Mouse (Mus musculus) lung, postnatal 10 days (tissue): ENCODE measurements around the gene Sdc4.
A peak's percentile ranks its signal among the peaks of the same experiment; 100 is the strongest.

Experiments
- DNase-seq: peaks from one replicate; pipeline ENCODE4 v3.0.0; 2021

Gene Sdc4

DNA sequence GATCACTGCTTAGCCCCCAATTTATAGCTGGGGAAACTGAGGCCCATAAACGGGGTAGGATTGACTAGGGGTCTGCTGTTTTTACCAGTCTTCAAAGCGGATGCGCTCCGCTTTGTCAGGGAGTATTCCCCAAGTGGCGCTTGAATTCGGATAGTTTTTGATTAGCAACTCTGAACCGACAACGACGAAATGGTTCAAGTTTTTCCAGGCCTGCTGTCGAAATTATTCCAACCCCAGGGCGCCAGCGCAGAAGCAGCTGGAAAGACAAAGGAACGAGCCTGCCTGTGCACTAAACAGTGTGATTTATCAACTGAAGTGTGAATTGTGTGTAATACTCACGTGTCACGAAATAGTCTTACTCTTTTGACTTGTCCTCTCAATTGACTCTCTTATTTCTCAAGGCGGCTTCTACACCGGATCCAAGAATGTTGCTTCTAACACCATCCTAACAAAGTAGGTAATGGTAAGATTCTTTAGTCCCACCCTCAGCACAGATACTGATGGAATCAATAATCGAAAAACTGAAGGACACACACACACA, at the start of gene Sdc4:
Gene Sdc4 (minus strand): TSS at position 428 of the 541 bp plus-strand sequence.
- no peak for DNase-seq

DNA sequence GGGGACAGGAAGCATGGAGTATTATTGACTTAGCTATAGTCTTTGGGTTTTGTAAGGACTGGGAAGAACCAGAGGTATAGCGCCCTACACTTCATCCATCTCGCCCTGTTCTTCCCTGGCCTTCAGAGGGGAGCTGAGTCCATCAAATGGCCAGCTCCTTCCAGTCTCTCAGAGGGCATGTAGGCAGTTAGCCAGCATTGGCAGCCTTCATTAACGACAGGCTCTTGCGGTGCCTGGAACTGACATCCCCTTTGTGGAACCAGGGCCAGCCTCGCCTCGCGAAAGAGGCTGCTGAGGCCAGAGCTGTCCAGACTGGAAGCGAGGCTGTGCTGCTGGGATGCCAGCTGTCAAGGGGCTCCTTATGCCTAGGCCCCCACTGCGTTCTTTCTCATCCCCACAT, 44.1 kb upstream of the Sdc4 start:
- no peak for DNase-seq

DNA sequence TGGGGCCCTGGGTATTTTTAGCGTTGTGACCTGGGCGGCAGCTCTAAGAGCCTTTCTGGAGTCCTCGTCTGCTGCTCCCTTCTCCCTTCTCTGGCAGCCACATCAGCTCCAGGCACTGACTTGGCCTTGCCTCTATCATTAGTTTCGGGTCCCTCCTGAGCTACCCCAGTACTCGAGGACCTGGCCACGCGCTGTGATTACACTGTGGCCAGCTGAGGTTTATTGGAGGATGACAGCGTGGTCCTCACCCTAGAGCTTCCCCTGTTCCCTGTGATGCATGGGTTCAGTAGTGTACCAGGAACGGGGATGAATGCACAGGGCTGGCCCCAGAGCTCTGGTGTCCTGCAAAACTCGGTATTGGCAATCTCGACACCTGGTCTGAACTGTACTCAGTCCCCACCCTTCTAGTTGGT, 43.4 kb upstream of the Sdc4 start:
- no peak for DNase-seq

- DNase-seq = peak; percentile 68
Measured at GRCm38 (mm10) chr2:164486258-164487114, 42.8 kb upstream of the Sdc4 start.

DNA sequence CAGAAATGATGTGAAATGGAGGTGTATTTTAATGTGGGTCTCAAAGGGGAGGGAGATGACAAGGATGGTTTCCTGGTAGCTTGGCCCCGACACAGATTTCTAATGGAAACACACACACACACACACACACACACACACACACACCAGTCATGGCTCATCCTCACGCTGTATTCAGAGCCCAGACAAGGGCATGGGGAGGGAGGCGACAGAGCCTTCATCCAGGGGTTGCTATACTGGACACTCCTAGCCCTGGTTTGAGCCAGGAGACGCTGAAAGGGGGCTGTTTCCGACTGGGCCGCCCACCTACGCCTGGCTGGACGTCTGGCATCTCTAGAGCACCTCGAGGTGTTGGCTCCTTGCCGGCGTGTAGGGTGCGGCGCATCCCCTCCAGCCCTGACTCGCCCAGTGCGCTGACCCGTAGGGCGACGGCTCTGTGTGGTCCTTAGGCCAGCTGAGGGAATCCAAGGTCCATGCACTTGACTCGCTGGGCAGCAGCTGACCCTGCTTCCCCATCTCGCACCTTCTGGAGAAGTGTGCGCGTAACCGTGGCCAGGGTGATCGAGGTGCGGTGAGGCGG, 42.1 kb upstream of the Sdc4 start, which contains the start of gene Dbndd2:
Gene Dbndd2 (plus strand): TSS at position 426 of the 577 bp plus-strand sequence.
- peak; percentile 68 for DNase-seq

DNA sequence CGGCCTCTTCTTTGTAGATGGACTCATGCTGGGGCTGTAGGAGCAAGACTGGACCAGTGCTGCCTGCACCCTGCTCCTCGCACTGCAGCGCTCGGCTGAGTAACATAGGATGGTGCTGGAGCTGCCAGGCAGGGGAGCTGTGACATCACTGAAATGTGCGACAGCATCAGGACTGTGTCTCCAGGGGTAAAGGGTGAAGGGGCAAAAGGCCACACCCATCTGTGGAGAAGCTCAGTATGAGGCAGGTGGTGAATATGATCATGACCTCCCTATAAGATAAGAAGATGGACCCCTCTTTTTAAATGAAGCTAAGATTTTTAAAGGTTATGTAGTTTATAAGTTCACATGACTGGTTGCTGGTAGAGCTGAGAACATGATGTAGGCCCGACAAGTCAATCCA, 29.9 kb upstream of the Sdc4 start, which contains the start of gene Trp53tg5:
Gene Trp53tg5 (minus strand): TSS at position 101 of the 400 bp plus-strand sequence.
- no peak for DNase-seq

DNA sequence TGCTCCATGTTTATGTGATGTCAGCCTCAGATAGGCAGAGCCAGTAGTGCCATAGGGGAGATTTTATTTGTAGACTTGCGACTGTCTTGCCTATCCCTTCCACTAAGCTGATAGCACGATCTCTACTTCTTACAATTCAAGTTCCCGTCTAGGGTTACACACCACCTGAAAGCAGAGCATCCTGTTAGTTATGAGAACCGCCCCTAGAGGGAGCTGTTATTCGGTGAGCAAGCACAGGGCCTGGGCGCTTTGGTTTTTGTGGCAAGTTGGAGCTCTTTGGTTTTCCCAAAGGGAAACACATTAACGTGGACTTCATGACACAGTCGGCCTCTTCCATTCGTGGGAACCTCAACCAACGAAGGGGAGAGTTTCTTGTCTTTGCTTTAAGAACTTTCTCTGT, 26.6 kb upstream of the Sdc4 start:
- DNase-seq = peak; percentile 81

GRCm38 (mm10) chr2:164466787-164467186, 23.1 kb upstream of the Sdc4 start:
- no peak for DNase-seq

DNA sequence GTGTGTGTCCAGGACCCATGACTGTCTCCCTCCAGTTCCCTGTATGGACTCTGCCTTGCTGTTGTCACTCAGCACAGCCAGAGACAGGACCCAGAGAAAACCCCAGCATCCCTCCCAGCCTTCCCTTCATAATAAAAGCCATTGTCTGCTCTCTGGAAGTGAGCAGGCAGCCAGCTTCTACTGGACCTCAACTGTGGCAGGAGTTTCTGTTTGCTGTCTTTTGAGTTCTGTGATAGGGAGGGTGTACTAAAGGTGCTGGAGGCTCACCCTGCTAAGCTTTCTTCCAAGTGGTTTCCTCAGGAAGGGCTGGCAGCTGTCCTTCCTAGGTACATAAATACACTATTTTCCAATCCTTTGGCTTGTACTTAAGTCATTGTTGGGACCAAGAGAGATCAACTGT, 21.5 kb upstream of the Sdc4 start:
- no peak for DNase-seq

DNA sequence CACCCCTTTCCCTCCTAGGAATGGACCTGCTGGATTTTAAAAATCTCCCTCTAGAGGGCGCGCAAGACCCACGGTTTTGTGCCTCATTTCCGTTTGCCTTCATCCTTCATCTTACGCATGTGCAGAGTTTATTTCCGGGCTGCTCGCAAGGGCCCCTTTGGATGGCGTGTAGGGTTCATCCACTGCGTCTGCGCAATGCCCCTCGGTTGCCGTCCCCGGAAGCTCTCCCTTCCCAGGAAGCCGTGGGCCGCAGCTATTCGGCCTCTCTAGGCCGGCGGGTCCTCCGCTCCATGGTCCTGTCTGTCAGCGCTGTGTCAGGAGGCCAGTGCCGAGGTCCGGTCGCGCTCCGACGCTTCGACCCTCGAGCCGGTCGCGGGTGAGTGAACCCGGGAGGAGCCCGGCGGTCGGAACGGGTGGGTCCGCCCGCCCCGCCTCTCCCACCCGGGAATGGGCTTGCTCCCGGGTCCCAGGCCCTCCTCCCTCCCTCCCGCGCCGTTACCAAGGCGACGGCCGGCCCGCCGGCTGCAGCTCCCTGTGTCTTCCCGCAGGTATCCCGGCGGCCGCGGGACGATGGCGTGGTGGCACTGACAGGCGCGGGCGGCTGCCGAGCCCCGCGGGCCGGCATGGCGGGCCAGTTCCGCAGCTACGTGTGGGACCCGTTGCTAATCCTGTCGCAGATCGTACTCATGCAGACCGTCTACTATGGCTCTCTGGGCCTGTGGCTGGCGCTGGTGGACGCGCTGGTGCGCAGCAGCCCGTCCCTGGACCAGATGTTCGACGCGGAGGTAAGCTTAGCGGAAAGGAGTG, 17.3 kb upstream of the Sdc4 start, which contains the start of gene Gm20458:
Gene Gm20458 (plus strand): TSS at position 223 of the 807 bp plus-strand sequence.
- DNase-seq = peak; percentile 98

- DNase-seq = no peak
Measured at GRCm38 (mm10) chr2:164458535-164458934, 14.8 kb upstream of the Sdc4 start.

DNA sequence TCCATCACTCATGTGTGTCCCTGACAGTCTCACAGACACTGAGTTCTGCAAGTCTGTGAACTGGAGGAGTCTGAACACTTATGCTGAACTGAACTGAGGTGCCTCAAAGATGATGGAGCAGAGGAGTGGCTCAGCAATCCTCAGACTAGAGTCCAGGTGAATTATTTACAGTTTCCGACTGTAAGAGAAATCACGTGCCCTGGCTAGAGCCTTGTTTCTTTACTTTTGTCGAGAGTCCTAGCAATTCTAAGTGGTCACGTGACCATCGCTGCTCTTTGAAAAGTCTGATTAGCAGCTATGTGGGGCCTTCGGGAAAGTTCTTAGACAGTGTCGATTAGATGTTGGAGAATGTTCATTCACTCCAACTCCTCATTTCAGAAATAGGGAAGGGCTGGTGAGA, 14.3 kb upstream of the Sdc4 start:
- peak; percentile 73 for DNase-seq

GRCm38 (mm10) chr2:164456864-164457300, 13.2 kb upstream of the Sdc4 start, which contains the start of gene Sys1:
Gene Sys1 (plus strand): TSS chr2:164456964.
- no peak for DNase-seq

DNA sequence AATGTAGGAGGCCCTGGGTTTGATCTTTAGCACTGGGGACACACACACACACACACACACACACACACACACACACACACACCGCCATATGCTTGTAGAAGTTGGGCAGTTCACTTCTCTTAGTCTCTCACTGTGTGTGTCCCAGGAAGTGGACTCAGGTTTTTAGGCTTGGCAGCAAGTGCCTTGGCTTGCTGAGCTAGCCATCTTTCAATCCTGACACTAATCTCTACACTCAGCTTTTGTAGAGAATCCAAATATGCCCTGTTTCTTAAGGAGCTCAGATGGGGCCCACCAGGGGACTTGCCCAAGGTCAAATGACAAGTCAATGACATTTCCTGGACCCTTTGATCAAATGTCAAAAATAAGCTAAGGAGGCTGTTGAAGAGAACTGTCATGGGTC, 12.7 kb upstream of the Sdc4 start:
- DNase-seq = no peak

DNA sequence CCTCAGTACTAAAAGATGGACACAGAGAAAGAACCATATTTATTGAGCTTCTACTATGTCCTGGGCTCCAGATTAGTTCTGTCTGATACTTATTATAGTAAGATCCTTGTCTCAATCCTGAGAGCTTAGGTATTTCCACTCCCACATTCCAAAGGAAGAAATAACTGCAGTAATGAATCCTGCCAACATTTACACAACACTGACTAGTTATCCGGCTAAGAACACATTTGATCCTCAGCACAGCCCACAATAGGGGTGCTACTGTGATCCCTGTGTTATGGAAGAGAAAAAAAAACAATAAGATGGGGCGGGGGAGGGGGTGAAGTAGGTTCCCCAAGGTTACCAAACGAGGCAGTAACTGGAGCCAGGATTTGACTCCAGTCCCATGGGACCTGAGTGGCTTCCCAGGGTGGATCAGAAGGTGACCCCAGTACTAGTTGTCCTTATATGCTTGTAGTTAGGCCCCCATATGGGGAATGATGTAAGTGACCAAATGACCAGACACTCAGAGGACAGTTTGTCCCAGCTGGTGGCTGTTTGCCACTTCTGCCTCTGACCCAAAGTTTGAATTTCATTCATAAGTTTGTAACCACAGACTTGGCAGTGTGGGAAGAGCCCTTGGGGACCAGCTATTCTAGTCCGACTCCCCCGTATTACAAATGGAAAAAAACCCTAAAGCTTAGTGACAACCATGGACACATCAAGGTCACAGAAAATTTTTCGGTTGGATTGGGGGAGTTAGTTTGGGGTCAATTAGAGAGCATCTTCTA, 11.9 kb upstream of the Sdc4 start:
- peak; percentile 76 for DNase-seq

DNA sequence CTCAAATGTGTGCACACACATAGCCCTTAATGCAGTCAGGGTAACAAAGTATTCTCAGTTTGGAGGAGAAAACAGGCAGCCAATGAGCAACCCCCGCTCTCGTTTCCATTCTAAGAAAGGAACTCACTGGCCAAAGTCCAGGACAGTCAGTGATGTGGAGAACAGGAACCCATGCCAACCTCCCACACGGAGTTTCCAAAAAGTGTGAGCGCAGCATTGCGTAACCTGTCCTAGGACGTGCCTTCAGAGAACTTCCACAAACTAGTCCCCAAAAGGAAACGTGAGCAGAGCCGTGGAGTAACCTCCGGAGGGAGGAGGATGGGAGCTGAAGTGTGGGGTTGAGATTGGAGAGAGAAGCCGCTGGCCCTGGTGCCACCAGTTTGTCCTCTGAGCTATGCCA, 11.2 kb upstream of the Sdc4 start:
- DNase-seq = peak; percentile 92

GRCm38 (mm10) chr2:164453887-164454500, 10.3 kb upstream of the Sdc4 start:
- DNase-seq = no peak

GRCm38 (mm10) chr2:164453047-164453757, 9.5 kb upstream of the Sdc4 start:
- no peak for DNase-seq

DNA sequence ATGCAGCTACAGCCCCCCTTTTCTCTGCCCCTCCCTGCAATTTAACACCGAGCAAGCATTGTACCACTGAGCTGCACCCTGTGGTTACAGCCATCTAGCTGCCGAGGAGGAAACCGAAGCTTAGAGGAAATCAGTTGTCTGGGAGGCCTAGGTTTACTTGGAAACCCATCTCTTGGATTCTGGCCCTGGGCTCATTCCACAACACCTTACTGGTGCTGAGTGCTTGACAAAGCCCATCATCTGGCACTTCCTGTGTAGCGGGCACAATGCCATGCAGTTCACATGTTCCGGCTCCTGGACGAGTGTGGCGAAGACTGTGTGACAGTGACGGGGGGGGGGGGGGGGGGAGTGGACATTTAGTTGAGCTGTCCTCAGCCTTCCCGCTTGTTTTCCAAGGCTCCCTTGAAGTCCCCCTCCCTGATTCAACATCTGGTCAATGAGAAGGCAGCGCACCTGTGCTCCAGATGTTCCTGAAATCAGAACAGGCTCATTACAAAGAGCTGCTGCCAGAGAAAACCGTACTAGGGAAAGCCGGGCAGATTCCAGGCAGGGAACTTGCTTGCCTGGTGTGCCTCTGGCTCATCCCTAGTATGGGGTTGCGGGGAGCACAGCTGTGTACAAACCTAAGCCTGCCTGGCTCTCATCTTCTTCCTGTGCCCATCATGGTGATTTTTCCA, 8.5 kb upstream of the Sdc4 start:
- peak; percentile 81 for DNase-seq

DNA sequence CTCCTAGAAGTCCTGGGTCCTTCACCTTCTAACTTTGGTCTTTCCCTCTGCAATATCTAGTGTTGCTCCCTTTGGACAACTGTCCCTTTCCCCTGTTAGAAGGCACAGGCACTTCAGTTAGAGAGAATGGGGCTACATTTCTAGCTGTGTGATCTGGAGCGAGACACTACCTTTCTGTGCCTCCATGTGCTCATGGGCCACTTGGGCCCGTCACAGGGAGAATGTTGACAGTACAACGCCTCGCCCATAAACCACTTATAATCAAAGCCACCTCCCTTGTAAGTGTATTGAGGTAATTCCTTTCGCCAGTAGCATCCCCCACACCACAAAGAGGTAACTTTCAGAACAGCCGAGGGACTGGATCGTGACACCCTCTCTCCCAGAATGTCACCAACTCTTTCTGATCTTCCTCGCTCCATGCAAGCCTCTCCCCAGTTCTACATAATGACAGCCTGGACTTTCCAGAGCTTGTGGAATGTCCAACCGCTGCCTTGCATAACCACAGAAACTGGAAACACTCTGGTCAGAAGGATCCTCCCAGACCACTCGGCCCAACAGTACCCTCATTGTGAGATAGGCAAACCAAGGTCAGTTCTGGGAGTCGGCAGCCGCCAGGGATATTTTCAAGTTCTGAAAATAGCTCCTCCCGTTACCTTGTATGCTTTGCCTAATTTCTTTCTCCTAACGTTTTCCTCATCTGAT, 5.8 kb upstream of the Sdc4 start:
- DNase-seq = no peak
